Mouse (Mus musculus) right cerebral cortex, postnatal 4 days (tissue): Measurements from ENCODE around the gene Ppp1r27.
"Not testable (repeated sequence)": the region's sequence is repeated elsewhere in the genome, so short reads cannot be mapped to it uniquely, and the experiment has no call there.

Experiments
- DNase-seq: peaks from one replicate; pipeline ENCODE4 v3.0.0-alpha.2; 2022

Ppp1r27 gene

DNA sequence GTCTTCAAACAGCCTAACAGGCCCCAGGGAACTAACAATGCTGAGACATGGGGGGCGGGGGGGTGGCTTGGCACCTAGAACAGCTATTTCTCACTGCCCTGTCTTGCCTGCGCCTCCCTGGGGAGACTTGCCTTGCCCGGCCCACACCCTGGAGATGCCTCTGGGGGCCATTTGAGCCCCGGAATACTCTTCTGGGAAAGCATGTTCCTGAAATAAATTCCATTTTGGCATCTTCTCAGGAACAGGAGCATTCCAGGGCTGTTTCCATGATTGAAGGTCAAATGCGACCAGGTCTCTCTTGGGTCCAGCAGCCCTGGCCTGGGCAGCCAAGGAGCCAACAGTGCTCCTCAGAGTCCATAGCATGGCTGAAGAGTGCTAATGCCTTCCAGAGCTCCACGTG lies 8.6 kb downstream of the Ppp1r27 start:
- DNase-seq, result no peak

DNA sequence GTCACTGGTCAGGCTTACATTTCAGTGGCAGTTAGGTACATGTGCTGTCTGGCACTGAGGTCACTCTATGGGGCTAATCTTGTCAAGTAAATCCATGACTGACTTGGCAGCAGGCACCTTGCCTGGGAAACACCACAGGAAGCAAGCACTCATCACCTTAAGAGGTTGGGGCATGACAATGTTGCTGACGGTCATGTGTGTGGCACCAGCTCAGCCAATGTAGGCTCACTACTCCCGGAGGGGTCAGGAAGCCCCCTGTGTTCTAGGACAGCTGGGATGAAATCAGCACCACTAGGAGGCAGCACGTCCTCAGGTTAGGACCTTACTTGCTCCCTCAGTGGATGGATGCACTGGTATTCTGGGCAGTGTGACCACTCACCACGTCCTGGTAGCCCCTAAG lies 9.0 kb downstream of the Ppp1r27 start:
- no peak for DNase-seq

DNA sequence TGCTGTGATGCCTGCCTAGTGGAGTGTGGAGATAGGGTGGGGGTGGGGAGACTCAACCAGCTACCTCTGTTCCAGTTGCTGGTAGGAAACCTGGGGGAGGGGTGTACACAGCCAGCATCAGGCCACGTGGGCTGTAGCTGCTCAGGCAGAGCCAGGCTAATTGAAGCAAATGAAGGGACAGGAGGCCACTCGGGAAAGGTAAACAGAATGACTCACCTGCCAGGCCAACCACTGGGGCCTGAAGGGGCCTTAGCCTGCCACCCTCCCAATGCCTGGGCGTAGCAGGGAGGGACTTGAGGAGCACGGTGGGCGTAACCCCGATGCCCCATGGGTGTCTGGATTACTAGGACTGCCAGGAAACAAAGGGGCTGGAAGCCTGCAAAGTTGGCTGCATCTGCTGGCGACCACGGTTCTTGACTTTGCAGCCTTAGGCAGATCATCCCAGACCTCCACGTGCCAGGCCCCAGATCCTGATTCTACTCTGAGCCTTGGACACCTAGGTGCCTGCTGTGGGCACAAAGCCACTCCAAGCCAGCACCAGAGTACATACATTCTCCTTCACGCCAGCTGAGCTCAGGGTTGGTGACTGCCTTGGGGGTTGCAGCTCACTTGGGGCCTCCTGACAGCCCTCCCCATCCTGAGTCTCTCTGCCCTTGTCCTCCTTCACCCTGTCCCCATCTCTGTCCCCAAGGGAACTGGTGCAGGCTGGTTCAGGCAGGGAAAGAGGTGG lies 11.5 kb downstream of the Ppp1r27 start:
- DNase-seq, result no peak

DNA sequence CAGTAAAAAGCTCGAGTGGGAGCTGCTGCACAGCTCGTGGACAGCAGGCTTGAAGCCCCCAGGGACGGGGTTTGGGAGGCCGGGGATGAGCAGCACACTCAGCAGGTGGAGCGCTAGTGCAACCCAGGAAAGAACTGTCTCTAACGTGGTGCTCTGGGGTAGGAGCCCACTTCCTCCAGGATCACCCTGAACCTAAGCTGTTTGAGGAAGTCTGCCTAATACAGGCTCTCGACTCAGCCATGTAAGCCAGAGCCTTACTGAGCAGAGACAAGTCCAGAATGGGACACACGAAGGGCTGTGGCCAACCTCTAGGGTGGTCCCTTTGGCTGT lies 12.0 kb downstream of the Ppp1r27 start:
- DNase-seq, result no peak

DNA sequence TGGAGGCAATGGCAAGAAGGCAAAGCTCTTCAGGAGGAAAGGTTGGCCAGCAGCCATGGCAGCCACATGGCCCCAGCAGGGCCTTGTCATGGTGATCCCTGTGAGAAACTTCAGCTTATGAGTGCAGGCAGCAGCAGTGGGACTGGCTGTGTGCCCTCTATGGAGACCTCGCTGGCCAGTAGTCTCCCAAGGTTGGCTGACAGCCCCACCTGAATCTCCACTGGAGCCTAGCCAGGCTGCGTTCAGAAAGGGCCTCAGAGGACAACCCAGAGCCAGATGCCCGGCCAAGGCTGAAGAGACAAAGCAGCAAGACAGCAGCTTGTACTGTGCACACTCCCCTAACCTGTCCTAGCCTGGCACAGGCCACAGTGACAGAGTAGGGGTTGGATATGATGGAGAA lies 12.4 kb downstream of the Ppp1r27 start:
- no peak for DNase-seq

DNA sequence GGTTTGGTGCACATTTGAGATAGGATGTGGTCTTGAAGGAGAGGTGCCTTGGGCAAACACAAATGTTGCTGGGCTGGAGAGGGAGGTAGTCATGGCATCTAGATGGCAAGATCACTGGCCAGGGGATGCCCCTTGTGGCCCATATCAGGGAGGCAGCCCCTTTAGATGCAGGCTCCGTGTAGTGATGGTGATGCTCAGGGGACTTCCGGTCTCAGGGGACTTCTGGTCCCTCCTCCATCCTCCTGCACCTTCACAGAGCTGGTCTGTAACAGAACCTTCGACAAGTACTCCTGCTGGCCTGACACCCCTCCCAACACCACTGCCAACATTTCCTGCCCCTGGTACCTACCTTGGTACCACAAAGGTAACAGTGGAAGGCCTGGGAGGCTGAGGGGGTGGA lies 15.1 kb downstream of the Ppp1r27 start:
- no peak for DNase-seq

DNA sequence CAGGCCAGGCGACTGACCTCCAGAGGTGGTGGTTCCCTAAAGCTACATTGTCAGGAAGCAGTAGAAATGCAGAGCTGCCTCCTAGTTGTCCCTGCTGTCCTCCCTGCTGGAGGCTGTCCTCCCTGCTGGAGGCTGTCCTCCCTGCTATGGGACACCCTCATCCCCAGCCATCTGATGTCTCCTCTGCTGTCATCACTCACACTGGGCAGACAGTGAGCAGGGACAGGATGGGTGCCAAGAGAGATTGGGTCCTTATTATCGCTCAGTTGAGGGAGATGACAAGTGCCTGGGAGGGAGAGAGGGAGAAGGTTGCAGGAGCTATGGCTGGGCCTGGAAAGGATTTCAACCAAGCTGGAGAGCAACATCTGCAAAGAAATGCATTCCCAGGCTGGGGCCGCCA lies 15.8 kb downstream of the Ppp1r27 start:
- no peak for DNase-seq

DNA sequence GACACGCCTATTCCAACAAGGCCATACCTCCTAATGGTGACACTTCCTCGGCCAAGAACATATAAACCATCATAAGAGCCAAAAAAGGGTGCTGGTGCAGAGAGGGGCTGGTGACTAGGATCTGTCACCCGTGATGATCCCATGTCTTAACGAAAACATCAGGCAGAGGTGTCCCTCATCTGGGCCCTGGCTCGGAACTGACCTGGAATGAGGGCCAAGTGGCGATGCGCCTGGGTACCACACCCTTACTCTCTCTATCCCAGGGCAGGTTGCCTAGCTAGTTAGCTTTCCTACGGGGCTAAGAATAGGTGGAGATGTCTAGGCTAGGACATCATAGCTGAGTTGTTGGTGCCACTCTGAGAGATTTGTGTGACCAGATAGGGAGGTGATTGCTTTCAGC lies 16.8 kb downstream of the Ppp1r27 start:
- DNase-seq, result no peak

DNA sequence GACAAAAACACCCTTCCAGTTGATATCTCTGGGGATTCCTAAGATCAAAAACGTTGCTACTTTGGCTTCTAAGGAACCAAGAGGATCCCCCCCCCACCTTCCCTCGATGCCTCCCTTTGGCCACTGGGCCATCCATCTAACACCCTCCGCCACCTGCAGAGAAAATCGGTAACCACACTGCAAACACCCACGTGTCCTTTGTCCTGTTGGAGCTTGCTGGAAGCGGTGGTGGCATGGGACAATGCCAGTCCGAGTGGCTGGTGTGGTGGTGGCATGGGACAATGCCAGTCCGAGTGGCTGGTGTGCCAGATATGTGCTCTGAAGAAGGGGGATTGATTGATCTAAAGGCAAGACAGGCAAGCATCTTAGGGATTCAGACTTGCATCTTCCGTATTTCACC lies 19.3 kb downstream of the Ppp1r27 start:
- DNase-seq, result no peak

DNA sequence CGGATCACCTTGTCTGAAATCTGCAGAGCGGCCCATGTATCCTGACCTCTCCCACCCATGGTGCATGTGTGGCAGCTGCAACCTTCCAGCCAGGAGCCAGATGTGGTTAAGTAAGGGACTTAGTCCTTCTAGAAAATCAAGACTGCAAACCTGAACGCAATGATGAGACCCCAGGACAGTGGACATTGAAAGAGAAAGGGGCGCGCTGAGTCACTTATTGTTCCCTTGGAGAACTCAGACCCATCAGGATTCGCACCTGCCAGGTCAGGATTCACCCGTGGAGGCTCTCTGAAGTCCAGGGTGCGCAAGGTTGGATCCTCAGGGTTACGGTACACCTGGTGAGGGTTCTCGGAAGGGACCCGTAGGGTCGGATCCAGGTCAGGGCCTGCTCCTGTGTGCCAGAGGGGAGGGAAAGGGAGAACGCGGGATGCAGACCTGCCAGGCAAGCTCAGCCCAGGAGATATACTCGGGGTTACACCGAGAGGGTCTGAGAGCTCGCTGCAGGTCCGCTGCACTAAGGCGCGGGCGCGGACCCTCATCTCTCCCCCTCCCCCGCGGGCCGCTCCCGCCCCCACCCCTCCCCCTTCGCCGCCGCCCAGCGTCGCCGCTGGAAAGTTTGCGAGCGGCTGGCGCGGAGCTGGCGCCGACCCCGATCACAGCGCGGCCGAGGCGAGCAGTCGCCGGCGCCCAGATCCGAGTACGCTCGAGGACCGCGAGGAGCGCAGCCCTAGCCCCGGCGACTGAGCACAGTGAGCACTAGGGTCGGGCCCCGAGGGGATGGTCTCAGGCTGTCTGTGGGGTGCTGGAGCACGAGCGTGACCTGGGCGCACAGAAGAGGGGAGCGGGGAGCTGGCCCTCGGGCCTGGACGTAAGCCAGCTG lies 20.6 kb downstream of the Ppp1r27 start, which contains the start of gene Gcgr:
Gene Gcgr, plus strand, starts transcription at position 615 of the 880 bp plus-strand sequence.
- DNase-seq, result no peak

DNA sequence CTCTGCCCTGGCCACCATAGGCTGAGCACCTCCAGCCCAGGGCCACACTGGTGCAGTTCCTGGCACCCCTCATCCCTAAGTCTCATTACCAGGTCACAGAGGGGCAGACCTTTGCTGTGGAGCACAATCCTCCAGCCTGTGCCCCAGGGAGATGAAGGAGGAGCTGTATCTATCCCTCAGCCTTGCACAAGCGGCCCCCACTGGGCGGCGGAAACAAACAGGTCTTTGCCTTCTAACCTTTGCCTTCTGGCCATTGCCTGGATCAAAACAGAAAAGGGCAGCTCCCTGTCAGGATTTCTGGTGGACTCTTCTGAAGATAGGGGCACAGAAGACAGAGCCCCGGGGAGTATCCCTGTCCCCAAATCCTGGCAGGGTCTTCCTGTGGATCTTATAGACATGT lies 22.0 kb downstream of the Ppp1r27 start:
- DNase-seq, result no peak

DNA sequence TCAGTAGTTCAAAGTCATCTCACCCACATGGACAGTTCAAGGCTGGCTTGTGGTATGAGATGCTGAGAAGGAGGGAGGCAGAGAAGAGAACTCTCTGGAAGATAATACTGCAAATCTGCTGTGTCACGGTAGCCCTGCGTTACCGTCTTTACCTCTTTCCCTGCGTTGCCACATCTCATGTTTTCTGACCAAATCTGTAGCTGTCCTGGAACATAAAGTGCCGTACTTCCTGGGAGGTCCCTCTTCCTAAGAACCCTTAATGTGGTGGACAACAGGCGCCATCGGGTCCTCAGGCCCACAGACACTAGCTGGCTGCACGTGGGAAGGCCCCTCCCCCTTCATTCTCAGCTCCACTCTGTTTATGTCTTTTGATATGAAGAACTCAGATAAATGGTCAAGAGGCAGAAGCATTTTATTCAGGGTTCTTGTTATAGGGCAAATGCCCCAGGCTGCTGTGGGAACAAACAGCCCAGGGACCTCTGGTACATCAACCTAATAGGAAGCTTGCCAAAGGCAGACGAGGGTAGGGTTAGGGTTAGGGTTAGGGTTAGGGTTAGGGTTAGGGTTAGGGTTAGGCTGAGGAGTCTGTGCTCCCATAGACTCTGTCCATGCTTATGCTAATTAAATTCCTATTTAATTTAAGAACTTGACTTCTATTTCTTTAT lies 23.1 kb downstream of the Ppp1r27 start:
- DNase-seq, result no peak

DNA sequence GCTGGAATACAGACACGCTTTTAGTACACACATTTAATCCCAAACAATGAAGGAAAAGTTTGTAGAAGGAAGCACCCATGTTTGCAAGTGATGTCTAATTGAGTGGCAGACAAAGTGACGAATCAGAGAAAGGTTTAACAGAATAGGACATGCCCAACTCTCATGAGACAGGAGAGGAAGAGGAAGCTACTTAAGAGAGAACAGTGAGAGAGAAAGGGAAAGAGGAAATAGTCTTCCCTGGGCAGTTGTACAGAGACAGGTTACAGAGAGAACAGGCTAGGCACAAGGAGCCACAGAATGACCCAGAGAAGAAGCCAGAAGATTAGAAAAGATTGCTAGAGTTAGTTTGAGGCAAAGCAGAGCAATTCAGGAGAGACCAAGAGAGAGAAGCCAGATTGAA lies 25.0 kb downstream of the Ppp1r27 start:
- DNase-seq, result no peak

DNA sequence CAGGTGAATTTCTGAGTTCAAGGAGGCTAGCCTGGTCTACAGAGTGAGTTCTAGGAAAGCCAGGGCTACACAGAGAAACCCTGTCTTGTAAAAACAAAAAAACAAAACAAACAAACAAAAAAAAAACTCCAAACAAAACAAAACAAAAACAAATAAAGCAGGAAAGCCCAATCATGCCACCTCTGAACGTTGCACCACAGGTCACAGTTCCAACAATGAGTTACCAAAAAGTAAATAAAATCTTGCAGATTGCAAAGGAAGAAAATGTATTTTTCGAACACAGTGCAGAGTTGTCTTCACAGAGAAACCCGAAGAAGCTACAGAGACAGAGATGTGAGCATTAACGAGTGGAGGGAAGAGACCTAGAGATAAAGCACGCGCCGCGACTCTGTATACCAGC lies 28.4 kb downstream of the Ppp1r27 start:
- no peak for DNase-seq

DNA sequence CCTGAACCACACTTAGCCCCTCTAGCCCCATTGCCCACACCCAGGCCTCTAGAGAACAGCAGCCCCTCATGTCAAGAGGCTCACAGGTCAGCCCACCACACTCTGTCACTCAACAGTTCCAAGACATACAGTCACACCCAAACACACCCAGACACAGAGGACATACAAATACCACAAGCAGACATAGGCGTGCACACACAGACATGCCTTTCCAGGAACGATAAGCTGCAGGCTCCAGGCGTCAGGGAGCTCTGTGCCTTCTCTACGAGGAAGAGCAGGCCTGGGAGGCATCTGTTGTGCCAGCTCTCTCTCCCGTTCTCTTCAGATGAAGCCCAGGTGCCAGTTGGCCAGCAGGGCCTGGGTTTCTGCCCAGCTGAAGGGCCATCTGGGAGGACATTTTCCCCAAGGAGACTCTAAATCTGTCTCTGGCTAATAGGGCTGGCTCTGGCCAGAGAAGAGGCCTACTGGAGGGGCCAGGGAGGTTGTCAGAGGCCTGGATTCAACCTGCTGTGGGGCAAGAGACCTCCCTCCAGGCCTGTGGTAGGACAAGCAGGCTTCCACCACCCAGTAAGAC lies 29.9 kb downstream of the Ppp1r27 start:
- DNase-seq, result no peak

DNA sequence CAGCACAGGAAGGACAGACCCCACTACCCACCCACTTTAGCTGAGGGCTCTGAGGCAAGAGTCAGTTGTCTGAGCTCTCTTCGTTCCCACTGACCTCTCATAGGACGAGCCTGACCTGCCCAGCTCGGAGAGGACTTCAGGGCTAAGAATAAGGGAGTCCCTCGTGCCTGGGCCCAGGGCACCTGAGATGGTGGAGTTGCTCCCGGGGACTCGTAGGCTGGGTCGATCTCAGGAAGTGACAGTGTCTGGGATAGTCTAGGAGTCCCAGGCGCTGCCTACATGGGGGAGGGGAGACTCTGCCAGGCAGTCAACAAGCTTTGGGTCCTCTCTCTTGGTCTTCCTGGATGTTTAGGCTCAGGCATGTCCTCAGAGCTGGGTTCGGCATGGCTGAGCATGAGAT lies 30.4 kb downstream of the Ppp1r27 start:
- DNase-seq, result no peak

DNA sequence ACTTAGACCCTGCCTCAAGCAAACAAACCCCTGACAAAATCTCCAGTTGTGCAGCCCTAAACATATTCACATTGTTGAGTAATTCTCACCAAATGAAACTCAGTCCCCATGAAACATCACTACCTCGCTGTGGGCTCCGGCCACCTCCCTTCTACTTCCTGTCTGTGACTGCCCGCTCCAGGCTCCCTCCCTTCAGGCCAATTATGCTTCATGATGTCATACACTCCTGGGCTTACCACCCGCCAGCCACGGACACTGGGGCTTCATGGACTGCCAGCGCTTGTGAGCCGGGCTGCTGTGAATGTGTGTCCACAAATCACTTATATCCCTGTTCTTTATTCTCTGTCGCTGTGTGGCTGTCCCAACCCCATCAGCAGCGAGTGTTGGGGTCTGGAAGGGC lies 31.2 kb downstream of the Ppp1r27 start:
- DNase-seq, result no peak

DNA sequence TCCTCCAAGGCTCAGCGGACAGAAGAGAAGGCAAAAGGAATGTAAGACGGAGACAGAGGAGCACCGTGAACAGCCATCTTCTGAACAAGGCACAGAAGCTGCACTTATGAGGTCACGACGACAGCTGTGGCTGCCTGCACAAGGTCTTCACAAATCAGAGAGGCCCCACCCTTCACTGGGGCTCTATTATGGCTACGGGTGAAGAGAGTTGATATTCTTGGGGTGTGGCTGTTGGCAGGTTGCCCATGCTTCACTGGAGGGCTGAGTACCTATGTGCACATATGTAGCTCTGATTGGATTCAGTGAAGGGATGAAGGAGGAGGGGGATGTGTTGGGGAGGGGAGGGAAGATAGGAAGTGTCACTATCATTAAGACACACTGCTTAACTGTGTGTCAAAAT lies 32.4 kb downstream of the Ppp1r27 start:
- no peak for DNase-seq

DNA sequence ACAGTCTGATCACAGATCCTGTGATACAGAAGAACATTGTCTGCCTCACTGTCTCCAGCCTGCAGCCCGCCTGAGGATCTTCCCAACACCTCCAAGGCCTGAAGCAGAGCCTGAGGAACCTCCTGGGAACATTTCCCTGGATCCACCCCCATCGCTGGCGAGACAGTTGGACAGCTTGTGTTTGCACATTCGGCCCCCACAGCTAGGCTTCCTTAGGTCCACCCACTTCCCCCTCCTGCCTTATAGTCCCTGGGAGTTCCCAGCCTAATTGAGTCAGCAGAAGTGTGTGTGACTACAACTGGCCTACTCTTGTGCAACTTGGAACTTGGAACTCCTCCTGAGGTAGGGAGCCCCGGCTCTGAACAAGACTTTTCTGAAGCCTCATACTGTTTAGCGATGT lies 32.9 kb downstream of the Ppp1r27 start:
- no peak for DNase-seq

DNA sequence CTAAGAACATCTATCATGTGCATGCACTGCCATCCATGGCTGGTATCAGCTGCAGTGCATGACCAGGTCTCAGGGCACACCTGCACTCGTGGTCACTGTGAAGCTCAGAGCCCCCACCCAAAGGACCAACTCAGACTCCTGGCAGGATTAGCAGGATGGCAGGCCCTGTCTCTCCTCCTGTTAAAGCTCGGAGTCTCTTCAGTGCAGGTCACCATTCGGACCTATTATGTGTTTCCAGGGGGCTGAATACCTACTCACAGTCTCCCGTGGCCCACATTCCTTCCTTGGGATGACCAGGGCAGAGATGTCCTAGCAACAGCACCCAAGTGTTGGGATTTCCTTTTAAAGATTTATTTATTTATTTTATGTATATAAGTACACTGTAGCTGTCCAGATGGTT lies 33.8 kb downstream of the Ppp1r27 start:
- DNase-seq, result no peak

DNA sequence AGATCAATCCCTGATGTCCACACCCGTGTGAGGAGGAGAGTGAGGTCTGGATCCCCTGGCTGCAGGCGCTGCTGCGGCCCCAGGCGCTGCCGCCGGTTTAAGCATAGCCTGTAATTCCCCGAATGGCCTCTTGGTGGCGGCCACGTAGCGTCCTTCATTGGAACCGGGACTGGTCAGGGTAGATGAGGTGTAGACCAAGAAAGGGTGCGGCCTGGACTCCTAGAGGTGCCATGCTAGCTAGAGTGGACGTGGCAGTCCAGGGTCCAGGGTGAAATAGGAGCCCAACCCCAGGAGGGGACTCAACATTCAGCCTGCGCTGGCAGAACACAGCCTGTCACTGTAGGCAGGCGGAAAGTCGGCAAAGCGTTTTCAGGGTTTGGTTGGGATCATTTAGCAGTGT lies 35.3 kb downstream of the Ppp1r27 start:
- DNase-seq, result peak; percentile 88

DNA sequence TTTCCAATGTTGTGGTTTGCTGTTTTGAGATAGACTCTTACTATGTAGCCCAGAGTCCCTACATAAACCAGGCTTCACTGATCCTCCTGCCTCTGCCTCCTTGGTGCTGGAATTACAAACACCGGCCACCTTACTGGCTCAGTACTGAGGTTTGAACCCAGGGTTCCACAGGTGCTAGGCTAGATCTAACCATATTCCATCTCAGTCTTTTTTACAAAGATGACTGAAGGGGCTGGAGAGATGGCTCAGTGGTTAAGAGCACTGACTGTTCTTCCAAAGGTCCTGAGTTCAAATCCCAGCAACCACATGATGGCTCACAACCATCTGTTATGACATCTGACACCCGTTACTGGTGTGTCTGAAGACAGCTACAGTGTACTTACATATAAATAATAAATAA lies 36.7 kb downstream of the Ppp1r27 start:
- not testable (repeated sequence) for DNase-seq

DNA sequence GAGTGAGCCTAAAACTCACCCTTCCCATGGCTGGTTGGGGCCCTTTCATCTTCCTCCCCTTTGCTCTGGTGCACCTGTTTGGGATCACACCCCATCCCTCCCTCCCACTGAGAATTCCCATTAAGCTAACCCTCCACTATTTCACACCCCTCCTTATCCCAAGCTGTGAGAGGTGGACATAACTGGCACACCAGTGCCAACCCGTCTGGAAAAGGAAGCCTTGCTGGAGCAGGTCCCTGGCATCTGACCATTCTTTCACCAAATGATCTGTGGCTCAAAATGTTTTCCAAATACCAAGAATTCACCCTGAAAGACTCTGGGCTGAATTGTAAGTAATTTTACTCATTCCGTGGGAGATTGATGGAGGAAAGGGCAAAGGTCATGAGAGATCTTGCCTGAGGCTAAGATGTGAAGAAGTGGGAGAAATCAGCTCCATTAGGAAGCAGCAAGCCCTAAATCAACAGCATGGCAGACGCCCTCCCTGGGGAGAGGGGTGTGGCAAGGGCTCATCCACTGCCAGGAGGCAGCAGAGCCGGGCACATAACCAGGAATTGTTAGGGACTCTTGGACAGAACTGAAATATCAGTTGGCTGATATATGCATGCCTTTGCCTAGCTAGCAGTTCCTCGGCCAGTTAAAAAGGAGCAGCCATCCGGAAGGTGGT lies 38.0 kb downstream of the Ppp1r27 start:
- DNase-seq, result no peak
